Mouse (Mus musculus) small intestine, adult 2 months (tissue): ENCODE measurements around the gene Drc1. TPM values are rescaled to one million over a fixed set of nuclear protein-coding genes. Genes with fewer than 3 reads are reported as not detected.

Experiments
- H3K27ac ChIP-seq: fragments of 200-500 bp; 2 replicates; pipeline ENCODE4 v1.5.1; 2012; ENCODE audit warnings: low read depth, low read length, control low read depth, inconsistent platforms; ENCODE audit not compliant: insufficient read depth
- H3K27me3 ChIP-seq: fragments of 200-500 bp; 2 replicates; pipeline ENCODE4 v1.6.1; 2012; ENCODE audit warnings: mild to moderate bottlenecking, moderate library complexity, low read length, inconsistent platforms; ENCODE audit not compliant: control insufficient read depth, insufficient read depth
- H3K36me3 ChIP-seq: fragments of 200-500 bp; 2 replicates; pipeline ENCODE4 v1.6.1; 2012; ENCODE audit warnings: mild to moderate bottlenecking, low read length, control low read depth, inconsistent platforms; ENCODE audit not compliant: control insufficient read depth, insufficient read depth
- H3K4me1 ChIP-seq: fragments of 200-500 bp; 2 replicates; pipeline ENCODE4 v1.6.1; 2012; ENCODE audit warnings: low read length, inconsistent platforms, mixed read lengths; ENCODE audit not compliant: control insufficient read depth, insufficient read depth, insufficient read length
- H3K4me3 ChIP-seq: fragments of 200-500 bp; 2 replicates; pipeline ENCODE4 v1.5.1; 2012; ENCODE audit warnings: low read depth, mild to moderate bottlenecking, control low read depth, inconsistent platforms, low read length, moderate library complexity
- CTCF ChIP-seq: fragments of 200-500 bp; IDR thresholded peaks from 2 replicates; pipeline ENCODE4 v1.5.1; 2012; ENCODE audit warnings: low read depth, mild to moderate bottlenecking, control low read depth, inconsistent platforms, low read length, moderate library complexity, mixed read lengths; ENCODE audit not compliant: insufficient replicate concordance, insufficient read length; ENCODE audit errors: extremely low read depth
- POLR2A ChIP-seq: fragments of 200-500 bp; IDR thresholded peaks from 2 replicates; pipeline ENCODE4 v1.6.1; 2012; ENCODE audit warnings: low read depth, mild to moderate bottlenecking, control low read depth, inconsistent platforms, low read length, moderate library complexity
- WGBS: fragments of 180-500 bp; shearing (Covaris S2); methylation state at CpG from one replicate; pipeline ENCODE4 v1.1.7; 2018; 5-methylcytosine and 5-hydroxymethylcytosine counted together
- polyA plus RNA-seq: library from polyadenylated mRNA; depleted of rRNA; stranded (reverse); fragments of >200 nt; gene quantifications from 2 replicates; pipeline ENCODE4 v1.2.3, GENCODE M21; 2012

Gene Drc1
- polyA plus RNA-seq, 1 experiment: 0.28 TPM

GRCm38 (mm10) chr5:30355114-30355513 is 73.9 kb downstream of the Drc1 start:
- 58% methylated on average over 7 of the region's 7 CpGs for WGBS
- H3K4me1 ChIP-seq: peaks cover 7% of the 10 kb centered on the region; the same call in 1 of the 2 replicates
- H3K27me3 ChIP-seq: no peaks in the 10 kb centered on the region
- H3K4me3 ChIP-seq: no peak overlapping the region
- H3K36me3 ChIP-seq: no peaks in the 10 kb centered on the region
- no peak for TF ChIP-seq POLR2A
- no peak for TF ChIP-seq CTCF
- H3K27ac ChIP-seq: no peak overlapping the region

GRCm38 (mm10) chr5:30355559-30356159 is 74.5 kb downstream of the Drc1 start:
- WGBS: 78% methylated on average over 14 of the region's 14 CpGs
- no peak for TF ChIP-seq CTCF
- TF ChIP-seq POLR2A: no peak
- H3K36me3 ChIP-seq: no peaks in the 10 kb centered on the region
- no peaks in the 10 kb centered on the region for H3K27me3 ChIP-seq
- H3K4me1 ChIP-seq: peaks cover 7% of the 10 kb centered on the region; the same call in 1 of the 2 replicates
- no peak overlapping the region for H3K27ac ChIP-seq
- no peak overlapping the region for H3K4me3 ChIP-seq

- H3K4me3 ChIP-seq: no peak overlapping the region
- H3K27me3 ChIP-seq: no peaks in the 10 kb centered on the region
- WGBS: 56% methylated on average over 7 of the region's 7 CpGs
- H3K27ac ChIP-seq: no peak overlapping the region
- TF ChIP-seq CTCF (no peak), POLR2A (no peak)
- no peaks in the 10 kb centered on the region for H3K36me3 ChIP-seq
- H3K4me1 ChIP-seq: peaks cover 7% of the 10 kb centered on the region; the same call in 1 of the 2 replicates
Observed at GRCm38 (mm10) chr5:30356647-30357046, 75.5 kb downstream of the Drc1 start.

- H3K4me3 ChIP-seq: no peak overlapping the region
- WGBS: 71% methylated on average over 10 of the region's 10 CpGs
- H3K27me3 ChIP-seq: no peaks in the 10 kb centered on the region
- no peaks in the 10 kb centered on the region for H3K36me3 ChIP-seq
- TF ChIP-seq POLR2A (no peak), CTCF (no peak)
- no peak overlapping the region for H3K27ac ChIP-seq
- peaks cover 5% of the 10 kb centered on the region; the same call in 1 of the 2 replicates for H3K4me1 ChIP-seq
Observed at GRCm38 (mm10) chr5:30358436-30359099, 77.4 kb downstream of the Drc1 start.

GRCm38 (mm10) chr5:30367405-30367804 is 86.2 kb downstream of the Drc1 start:
- Histone ChIP-seq H3K27ac (no peak overlapping the region), H3K27me3 (no peaks in the 10 kb centered on the region), H3K4me1 (no peaks in the 10 kb centered on the region), H3K4me3 (no peak overlapping the region), H3K36me3 (no peaks in the 10 kb centered on the region)
- TF ChIP-seq POLR2A: no peak
- TF ChIP-seq CTCF: no peak
- 60% methylated on average over 8 of the region's 8 CpGs for WGBS

GRCm38 (mm10) chr5:30369426-30369825 is 88.2 kb downstream of the Drc1 start:
- no peak overlapping the region for H3K27ac ChIP-seq
- H3K4me3 ChIP-seq: no peak overlapping the region
- no peaks in the 10 kb centered on the region for H3K4me1 ChIP-seq
- no peaks in the 10 kb centered on the region for H3K36me3 ChIP-seq
- no peak for TF ChIP-seq CTCF
- TF ChIP-seq POLR2A: no peak
- WGBS: 11% methylated on average over 5 of the region's 5 CpGs
- H3K27me3 ChIP-seq: no peaks in the 10 kb centered on the region

GRCm38 (mm10) chr5:30382876-30383275 is 101.7 kb downstream of the Drc1 start:
- TF ChIP-seq CTCF (no peak), POLR2A (no peak)
- 67% methylated on average over 7 of the region's 7 CpGs for WGBS
- H3K27me3 ChIP-seq: no peaks in the 10 kb centered on the region
- H3K36me3 ChIP-seq: no peaks in the 10 kb centered on the region
- H3K27ac ChIP-seq: no peak overlapping the region
- H3K4me3 ChIP-seq: no peak overlapping the region
- H3K4me1 ChIP-seq: no peaks in the 10 kb centered on the region
